Mouse (Mus musculus): ENCODE data around the gene Gm49373.

The Gm49373 gene

DNA sequence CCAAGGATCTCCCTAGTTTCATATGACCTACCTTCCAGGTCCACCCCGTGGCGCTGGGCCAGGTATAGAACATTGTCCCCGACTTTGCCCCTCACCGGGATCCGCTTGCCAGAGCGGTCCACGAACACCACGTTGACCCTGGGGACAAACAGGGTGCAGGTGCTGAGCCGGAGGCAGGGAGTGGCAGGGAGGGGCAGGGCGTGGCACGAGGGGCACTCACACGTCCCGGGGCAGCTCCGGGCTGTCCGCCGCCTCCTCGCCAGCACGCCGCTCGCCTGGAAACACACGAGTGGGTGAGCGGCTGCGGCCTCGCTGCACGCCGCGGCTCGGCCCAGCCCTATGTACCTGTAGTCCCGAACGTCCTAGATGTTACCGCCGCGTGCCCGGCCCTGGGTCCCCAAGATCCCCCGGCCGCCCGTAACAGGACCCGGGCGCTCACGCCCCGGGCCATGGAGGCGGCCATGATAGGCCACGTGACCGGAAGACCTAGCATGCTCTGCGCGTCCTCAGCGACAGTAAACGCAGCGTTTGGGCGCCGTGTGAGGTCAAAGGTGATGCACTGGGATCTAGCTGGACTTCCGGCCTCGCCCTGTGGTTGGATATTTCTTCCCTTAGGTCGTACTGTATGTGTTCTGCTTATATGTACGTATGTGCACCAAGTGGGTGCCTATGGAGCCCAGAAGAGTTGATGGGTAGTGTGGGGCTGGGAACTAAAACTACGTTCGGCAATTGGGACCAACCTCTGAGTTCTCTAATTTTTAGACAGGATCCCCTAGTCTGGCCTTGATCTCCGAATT lies at the start of gene Gm49373, which contains the start of gene Fdx1l:
Gm49373 (minus strand) TSS at position 53 of the 797 bp plus-strand sequence.
Fdx1l (minus strand) TSS at position 571 of the 797 bp plus-strand sequence.
- DNase-seq: peak; percentile 88

DNA sequence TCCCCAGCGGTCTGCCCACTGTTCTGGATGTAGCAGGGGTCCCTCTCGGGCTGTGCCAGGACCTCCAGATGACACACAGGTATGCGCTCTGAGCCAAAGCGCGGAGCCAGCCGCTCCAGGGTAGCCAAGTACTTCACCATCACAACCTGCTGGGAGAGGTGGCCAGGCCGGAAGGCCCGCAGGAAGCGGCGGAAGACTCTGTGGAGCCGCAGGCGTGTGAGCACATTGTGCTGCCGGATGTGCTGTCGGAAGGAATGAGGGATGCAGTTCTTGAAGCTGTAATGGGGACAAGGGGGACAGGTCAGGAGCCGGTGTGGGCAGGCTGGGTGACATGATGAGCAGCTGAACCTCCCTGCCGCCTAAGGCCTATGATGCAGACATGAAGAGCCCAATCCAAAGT lies 48.6 kb upstream of the Gm49373 start:
- no peak for DNase-seq

DNA sequence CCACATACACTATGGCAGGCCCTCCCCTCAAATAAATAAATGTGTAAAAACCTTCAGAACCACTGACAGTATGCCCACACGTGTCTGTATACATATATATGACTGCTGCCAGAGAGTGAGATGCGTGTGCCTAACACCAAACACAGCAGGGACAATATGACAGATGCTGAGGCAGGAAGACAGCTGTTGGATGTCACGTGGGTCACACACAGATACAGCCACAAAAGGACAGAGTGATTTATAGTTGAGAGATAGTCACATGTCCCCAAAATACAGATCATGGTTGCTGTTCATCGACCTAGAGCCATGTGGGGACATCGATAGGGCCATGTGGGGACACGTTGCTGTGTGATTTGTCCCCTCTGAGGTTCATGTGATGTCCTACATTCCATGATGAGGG lies 44.2 kb upstream of the Gm49373 start:
- DNase-seq: no peak

DNA sequence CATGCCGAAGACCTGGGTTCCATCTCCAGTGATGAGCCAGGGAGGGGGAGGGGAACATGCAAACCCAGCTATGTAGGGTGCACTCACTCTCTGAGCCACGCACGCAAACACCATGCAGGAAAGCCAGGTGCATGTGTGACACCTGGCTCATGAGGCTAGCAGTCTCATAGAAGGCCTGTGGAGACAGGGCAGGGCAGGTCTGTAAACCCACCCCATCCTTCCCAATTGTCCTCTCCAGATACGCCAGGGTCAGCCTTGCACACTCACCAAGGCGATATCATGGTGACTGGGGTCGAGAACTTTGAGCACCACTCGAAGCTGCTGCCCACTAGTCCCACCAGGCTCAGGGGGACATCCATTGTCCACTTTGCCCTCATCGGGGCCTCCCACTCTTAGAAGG lies 42.2 kb upstream of the Gm49373 start:
- DNase-seq: no peak

DNA sequence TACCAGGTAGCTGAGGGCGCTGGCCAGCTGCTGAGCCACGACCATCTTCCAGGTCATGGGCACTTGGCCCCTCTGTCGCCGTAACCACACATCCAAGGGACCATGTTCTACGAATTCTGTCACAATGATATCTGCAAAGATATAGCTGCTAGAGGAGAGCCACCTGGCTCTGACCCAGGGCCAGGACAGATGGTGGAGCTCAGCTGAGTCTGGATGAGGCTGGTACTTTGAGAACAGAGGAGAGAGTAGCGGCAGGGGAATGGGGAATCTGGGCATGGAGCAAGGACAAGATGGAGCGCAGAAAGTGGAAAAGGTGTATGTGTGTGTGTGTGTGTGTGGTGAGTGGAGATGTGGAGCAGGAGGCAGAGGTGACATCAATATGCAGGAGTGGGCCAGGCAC lies 41.3 kb upstream of the Gm49373 start:
- DNase-seq: no peak

DNA sequence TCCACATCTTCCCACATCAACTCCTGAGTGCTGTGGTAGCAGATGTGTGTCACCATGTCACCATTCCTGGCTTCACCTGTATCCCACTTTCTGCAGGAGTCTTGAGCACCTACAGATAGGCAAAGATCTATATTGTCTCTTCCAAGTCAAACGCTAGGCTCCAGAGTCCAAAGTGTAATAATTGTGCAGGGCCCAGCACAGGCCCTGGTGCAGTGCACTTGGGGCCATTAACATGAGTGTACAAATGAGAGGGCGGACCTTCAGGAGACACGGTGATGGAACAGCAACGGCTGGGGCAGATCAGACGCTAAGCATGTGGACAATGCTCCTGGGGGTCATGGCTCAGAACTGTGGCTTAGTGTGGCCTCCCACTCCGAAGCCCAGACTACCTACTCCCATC lies 40.9 kb upstream of the Gm49373 start:
- no peak for DNase-seq

DNA sequence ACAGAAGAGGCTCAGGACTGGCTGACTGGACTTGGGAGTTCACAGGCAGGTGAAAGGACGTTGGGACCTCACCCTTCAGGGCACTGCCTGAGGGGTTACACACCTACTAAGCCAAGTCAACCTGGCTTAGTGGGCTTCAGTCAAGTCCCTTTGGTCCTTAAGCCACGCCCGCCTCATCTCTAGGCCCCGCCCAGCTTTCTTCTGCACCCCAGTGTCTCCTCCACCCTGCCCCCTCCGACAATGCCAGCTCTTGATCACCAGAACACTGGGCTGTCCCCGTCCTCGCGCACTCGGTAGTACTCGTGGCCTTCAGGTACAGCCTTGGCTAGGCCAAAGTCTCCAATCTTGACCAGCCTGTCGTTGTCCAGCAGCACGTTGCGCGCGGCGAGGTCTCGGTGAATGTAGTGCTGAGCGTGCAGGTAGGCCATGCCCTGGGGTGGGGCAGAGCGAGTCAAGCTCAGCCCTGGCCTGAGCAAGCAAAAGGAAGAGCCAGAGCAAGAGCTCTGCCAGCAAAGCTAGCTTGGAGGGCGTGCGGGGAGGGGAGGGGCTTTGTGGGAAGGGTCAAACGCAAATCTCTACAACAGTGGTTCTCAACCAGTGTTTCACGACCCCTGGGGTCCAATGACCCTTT lies 34.8 kb upstream of the Gm49373 start:
- no peak for DNase-seq

DNA sequence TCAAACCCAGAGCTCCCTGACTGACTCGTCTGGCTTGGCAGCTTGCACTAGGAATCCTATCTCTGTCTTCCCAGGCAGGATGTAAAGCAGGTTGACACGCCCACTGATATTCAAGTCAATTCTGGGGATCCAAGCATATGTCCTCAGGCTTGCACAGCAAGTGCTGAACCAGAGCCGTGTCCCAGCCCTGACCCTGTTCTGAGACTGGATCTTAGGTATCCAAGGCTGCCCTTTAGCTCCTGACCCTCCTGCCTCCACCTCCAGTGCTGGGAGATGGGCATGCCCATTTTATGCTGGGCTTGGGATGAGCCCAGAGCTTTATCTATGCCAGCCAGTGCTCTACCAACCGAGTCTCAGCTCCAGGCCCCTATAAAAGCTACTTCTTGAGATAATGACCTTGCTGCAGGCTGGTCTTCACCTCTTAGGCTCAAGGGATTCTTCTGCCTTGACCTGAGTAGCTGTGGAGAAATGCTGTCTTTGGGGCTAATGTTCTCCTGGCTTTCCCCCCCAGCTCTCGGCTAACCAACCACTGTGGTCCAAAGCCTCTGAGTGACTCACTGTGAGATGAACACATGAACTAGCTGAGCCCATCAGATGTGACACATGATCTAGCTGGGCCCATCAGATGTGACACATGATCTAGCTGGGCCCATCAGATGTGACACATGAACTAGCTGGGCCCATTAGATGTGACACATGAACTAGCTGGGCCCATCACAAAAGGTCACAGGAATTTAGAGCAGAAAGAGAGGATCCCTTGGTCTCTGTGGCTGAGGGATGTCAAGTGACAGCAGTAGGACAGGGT lies 33.1 kb upstream of the Gm49373 start:
- DNase-seq: no peak

DNA sequence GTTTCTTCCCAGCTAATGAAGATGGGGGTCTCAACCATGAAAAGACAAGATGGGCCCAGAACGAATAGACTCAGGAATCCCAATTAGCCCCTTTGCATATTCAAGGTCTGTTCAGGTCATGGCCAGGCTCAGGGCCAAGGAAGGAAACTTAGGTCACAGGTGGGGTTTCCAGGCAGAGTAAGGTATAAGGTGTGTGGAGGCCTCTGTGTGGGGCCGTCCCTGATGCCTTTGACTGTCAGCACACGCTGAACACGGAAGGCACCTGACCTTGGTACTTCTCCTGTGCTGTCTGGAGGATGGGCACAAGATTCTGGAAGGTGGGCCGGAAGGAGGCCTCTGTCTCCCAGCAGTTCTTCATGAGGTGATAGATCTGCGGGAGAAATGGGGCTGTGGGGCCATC lies 31.9 kb upstream of the Gm49373 start:
- no peak for DNase-seq

DNA sequence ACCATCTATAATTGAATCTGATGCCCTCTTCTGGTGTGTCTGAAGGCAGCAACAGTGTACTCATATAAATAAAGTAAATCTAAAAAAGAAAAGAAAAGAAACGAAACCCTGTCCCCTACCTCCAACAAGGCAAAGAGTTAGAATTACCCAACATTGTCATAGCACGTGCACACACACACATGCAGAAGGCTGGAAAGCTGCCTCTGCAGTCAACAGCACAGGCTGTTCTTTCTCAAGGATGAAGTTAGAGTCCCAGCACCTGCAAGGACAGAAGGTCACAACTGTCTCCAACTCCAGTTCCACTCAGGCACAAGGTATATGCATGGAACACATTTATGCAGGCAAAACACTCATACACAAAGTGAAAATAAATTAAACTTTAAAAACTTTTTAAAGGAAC lies 29.2 kb upstream of the Gm49373 start:
- no peak for DNase-seq

DNA sequence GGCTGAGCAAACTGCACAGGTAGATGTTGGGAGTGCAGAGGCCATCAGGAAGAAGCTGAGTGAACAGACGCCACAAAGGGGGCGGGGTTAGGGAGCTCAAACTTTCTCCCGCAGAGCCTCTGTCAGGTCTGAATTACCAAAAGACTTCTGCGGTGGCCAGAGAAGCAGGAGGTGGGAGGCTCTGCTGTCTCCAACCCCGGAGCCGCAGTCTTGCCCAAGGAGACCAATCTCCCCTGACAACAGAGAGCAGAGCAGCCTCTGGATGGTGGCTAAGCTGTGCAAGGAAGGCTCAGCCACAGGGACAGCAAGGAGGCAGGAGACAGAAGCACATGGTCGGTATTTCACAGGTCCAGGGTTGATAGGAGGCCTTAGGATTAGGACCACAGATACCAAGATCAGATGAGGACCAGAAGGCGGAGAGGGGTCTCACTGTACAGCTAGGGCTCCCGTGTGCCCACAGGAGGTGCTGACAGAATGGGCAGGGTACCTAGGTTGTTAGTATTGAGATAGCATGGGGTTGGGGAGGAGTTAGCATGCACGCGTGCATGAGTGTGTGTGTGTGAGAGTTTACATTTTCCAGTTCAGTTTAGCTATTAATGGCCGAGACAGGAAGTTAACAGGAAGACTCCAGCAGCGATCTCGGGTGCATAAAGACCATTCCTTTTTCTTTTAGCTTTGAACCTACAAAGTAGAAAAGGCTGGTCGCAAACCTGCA lies 27.7 kb upstream of the Gm49373 start:
- no peak for DNase-seq

DNA sequence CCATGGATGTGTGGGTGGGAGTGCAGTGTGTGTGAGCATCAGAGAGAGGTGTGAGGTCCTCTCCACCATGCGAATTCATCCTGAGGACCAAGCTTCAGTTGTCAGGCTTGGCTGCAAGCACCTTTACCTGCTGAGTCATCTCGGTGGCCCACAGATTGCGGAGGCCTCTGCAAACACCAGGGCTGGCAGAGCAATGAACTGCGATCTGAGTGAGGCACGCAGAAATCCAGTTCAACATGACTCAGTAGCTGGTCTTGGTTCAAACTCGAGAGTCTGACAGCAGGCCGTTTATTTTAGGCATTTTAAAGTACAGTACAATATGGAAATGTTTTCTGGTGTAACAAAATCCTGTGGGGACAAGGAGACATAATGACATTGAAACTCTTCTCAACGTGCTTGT lies 24.9 kb upstream of the Gm49373 start:
- DNase-seq: no peak

DNA sequence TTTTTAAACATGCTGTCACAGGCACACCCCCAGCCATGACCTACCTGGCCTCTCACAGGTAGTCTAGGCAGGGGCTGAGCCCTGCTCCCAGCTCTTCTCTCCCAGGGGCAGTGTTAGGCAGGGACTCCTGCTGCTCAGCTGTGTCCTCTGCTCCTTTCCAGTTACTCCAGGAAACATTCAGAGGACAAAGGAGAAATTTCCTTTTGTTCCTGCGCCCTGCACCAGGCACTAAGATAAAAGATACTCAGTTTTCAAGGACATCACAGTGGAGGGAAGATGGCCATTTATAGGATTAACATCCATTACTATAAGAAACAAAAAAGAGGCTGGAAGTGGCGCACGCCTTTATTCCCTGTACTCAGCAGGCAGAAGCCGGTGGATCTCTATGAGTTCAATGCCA lies 23.1 kb upstream of the Gm49373 start:
- DNase-seq: no peak

DNA sequence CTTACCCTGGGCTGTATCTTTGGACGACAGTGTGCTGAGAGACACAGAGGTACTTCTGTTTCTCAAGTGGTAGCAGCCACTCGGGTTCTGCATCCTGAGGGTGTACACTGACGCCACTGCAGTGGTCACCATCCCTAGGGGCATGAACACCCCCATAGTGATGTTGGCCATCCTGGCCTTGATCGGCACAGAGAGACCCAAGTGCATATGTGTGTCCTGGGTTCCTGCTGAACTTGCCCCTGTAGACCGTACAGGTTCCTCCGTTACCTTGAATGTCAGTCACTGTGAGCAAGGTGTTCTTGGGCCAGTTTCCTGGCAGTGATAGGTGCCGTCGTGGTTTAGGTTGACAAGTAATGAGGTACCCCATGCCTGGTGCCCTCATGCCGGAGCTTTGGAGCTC lies 20.5 kb upstream of the Gm49373 start:
- no peak for DNase-seq

DNA sequence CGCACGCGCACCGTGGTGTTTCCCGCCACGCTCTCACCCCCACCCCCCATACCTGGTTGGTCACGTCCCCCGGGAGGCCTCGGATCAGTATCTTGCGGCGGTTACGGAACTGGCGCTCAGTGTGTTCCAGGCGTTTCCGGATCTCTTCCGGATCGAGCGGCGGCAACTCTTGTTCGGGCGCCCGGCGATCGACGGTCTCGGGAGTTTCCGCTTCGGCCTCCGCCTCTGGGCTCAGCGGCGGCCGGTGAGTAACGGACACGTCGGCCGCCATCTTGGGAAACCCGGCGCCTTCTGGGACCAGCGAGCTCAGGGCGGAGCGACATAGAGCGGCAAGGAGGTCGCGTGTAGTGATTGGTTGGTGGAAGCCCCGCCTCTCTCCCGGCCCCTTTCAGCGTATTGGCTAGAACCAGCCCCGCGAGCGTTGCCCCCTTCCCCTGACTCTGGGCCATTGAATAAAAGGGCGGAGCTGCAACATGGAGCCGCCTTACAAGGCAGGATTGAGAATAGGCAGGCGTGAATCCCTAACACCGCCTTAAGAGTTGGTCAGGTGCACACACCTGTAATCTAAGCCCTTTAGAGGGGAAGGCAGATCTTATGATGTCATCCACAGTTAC lies 18.9 kb upstream of the Gm49373 start, which contains the start of the genes Gm38431 and Raver1:
Gm38431 (minus strand) TSS at position 291 of the 614 bp plus-strand sequence.
Raver1 (minus strand) TSS at position 302 of the 614 bp plus-strand sequence.
- DNase-seq: peak; percentile 97

DNA sequence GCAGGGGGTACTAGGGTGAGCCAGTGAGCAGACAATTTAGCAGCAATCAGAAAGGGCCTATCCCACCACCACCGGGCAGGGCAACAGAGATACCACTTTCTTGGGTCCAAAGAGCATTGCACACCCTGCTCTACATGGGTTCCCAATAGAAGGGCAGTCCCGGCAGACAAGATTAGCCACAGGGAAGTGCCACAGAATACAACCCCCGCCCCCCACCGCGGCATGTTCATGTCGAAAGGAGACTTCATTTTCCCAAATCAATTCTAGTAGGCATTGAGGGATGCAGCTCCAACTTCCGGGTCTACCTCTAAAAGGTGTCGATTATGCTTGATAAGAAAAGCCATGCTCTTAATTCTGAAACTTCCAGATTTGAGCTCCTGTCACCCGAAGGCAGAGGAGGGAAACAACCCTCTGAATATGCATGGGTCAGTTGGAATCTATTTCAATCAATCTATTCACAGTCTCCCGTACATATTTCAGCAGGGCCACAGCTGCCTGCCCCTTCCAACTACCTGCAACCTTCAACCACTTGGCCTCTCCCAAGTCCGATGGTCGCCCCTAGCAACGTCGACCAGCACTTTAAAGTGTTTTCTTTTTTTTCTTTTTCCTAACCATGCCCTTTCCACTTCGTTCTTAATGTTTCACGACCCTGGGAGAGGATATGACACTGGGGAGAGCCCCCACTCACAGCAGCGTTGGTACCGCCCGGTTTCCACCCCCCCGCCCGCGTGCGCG lies 18.2 kb upstream of the Gm49373 start:
- no peak for DNase-seq

DNA sequence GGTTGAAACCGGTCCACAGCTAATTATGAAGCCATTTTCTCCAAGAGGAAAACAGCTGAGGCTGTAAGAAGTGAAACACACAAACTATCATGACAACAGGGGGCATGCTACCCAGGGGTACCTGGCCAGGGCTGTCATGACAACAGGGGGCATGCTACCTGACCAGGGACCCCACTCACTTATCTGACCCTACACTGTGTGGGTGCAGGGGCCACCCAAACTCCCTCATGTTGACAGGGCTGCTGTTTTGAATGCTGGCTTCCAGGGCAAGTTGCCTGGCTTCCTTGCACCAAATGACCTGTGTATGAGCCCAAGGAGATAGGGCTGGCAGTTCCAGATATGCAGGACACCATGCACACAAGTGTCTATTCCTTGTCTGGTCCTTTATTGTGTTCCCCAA lies 17.6 kb upstream of the Gm49373 start:
- no peak for DNase-seq

DNA sequence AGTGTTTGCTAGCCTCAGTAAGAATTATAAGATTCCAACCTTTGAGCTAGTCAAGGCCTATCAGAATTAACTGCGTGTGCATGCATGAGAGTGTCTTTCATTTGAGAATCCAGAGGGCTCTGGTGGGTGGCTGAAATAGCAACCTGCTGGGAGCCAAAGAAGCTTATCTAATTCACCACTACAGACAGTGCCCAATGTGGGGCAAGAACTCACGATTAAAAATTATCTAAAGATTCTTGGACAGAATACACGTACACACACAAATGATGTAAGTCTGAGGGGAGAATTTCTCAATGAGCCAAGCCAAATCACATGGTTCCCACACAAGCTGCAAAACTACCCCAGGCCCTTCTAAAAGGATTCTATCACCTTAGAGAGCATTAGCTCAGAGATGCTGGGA lies 10.4 kb upstream of the Gm49373 start:
- DNase-seq: no peak

DNA sequence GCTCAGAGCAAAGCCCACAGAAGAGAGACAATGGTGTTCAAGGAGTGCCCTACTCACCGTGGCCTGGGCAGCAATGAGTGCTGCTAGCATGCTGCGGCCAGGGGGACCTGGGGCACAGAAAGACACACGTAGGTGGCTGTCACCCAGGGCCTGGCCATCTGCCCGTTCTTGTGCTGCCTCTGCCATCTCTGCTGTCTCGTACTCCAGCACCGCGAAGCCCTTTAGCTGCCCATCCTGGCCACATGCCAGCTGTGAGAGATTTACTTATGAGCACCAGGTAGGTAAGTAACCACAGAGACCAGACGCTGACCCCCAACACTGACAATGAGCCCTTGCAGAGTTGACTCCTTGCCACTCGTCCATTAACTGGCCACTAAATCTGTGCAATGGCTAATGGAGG lies 8.2 kb upstream of the Gm49373 start:
- no peak for DNase-seq

DNA sequence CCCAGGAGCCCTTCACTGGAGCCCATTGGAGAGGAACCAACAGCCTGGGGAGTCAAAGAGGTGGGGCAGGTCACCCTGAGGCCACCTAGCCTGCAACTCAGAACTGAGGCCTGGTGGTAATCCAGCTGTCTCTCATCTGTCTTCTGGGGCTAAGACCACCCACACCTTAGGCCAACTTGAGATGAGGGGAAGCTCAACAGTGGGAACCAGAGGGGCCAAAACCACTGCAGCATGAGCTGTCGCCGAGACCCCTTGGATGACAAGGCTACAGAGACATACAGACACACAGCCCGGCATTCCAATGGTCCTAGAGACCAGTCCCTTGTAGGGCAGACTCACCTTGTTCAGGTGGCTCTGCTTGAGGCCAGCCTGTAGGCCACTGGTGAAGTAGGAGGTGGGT lies 2.7 kb upstream of the Gm49373 start:
- DNase-seq: no peak

DNA sequence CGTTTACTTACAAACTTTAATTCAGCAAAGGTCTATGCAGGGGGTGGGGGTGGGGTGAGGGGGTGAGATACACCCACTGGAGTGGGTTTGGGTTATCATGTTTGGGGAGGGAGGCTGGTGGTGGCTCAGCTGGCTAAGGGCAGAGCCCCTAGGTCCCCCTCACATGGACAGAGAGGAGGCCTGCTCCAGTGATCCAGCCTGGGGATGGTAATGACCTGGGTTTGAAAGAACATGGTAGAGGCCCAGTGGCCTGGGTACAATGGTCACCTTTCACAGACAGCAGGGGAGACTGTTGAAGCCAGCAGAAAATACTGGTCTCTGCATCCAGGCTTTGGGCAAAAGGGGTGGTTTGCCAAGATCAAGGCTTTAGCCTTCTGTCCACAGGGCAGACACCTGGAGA lies 1.3 kb upstream of the Gm49373 start:
- no peak for DNase-seq

DNA sequence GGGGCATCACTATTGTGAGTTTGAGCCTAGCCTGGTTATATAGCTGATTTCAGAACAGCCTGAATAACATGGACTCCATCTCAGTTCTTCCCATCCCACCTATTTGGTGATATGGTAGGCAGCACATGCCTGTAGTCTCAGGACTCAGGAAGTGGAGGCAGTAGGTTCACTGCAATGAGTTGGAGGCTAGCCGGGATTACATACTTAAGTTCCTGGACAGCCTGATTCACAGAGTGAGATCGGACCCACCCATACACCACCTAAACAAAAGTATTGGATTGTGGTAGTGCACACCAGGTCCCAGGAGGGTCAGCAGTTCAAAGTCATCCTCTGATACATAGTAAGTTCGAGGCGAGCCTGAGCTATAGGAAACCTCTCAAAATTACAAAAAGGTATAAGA lies 255 bp downstream of the Gm49373 start:
- no peak for DNase-seq
